Mouse (Mus musculus): ENCODE results near the gene Ror2. TPM values are rescaled to one million over a fixed set of nuclear protein-coding genes. Genes with fewer than 3 reads are reported as not detected.

The Ror2 gene
- polyA plus RNA-seq, 1 experiment from 2014 or later = 18.1 TPM

DNA sequence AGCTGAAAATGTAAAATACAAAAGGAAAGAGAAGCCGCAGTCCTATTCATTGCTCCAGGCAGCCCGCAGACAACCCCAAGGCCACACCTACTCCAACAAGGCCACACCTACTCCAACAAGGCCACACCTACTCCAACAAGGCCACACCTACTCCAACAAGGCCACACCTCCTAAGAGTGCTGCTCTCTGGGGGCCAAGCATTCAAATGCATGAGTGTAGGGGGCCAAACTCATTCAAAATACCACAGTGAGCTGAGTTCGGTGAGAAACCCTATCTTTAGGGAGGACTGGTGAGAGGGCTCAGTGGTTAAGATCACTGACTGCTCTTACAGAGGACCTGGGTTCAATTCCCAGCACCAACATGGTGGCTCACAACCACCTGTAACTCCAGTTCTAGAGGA lies 60.0 kb downstream of the Ror2 start:
- Histone ChIP-seq H3K27me3 (ENCODE audit: poor library complexity, severe bottlenecking) (no peaks in the 10 kb centered on the region), H3K9me3 (peaks cover 32% of the 10 kb centered on the region), H3K36me3 (replicated peaks) (peaks cover 30% of the 10 kb centered on the region), H3K27ac (no peak overlapping the region), H3K4me1 (peaks cover 25% of the 10 kb centered on the region), H3K4me3 (no peak overlapping the region)
- WGBS = 98% methylated on average over 3 of the region's 3 CpGs
- no peak for DNase-seq (ENCODE audit: extremely low spot score, low spot score)

DNA sequence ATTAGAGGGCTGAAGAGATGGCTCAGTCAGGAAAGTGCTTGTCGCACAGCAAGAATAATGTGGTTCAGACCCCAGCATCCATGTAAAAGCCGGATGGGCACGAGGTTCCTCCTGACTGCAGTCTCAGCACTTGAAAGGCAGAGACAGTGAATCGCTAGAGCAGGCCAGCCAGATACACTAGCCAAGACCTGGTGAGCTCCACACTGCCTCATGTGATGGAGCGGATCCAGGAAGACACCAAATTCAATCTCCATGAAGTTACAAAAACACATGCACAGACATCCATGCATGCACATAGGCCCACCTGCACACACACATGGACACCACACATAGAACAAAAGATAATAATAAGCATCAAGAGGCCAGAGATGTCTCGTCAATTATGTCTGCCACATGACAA lies 64.7 kb downstream of the Ror2 start:
- Histone ChIP-seq H3K9me3 (peaks cover 28% of the 10 kb centered on the region), H3K27me3 (ENCODE audit: poor library complexity, severe bottlenecking) (no peaks in the 10 kb centered on the region), H3K4me1 (peaks cover 22% of the 10 kb centered on the region; the same call in 1 of the 2 replicates), H3K36me3 (replicated peaks) (peaks cover 28% of the 10 kb centered on the region), H3K4me3 (no peak overlapping the region), H3K27ac (no peak overlapping the region)
- no peak for DNase-seq (ENCODE audit: extremely low spot score, low spot score)
- WGBS = 93% methylated on average over 6 of the region's 6 CpGs

DNA sequence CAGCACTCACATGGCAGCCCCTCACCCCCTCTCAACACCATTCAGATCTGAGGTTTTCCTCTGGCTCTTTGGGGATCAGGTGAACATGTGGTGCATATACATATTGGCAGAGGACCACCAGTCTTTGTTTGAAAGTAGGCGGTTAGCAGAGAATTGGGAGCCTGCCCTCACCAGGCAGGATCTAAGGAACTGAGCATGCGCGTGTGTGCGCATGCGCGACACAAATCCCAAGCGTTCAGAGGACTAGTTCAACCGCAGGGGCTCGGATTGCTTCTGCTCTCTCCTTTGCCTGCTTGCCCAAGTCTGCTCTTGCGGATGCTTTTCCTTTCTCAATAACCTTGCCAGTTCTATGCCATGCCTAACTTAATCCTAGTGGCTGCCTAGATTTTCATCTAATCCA lies 66.0 kb downstream of the Ror2 start:
- WGBS = 88% methylated on average over 10 of the region's 10 CpGs
- Histone ChIP-seq H3K4me3 (no peak overlapping the region), H3K36me3 (replicated peaks) (peaks cover 17% of the 10 kb centered on the region), H3K27ac (no peak overlapping the region), H3K27me3 (ENCODE audit: poor library complexity, severe bottlenecking) (no peaks in the 10 kb centered on the region), H3K4me1 (peaks cover 33% of the 10 kb centered on the region), H3K9me3 (peaks cover 15% of the 10 kb centered on the region)
- DNase-seq (ENCODE audit: extremely low spot score, low spot score) = no peak

DNA sequence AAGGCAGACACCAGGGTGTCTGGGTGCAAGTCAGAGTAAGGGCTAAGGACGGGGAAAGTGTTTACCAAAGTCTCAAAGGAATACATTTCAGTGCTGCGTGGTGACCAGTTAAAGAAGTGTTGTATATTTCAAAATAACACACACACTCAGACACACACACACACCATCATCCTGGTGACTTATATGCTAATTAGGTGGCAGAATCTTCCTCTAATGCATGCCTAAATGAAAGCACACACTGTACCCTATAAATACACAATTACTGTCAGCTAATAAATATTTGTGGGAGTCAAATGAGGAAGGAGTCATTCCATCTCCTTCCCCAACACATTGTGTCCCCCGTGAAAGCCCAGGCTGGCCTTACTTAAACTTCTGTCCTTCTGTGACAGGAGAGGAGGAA lies 66.5 kb downstream of the Ror2 start:
- peaks cover 38% of the 10 kb centered on the region for H3K4me1 ChIP-seq
- no peak overlapping the region for H3K27ac ChIP-seq
- no peak for DNase-seq (ENCODE audit: extremely low spot score, low spot score)
- no peaks in the 10 kb centered on the region for H3K27me3 ChIP-seq (ENCODE audit: poor library complexity, severe bottlenecking)
- H3K9me3 ChIP-seq = peaks cover 10% of the 10 kb centered on the region
- H3K4me3 ChIP-seq = no peak overlapping the region
- WGBS = 93% methylated on average over 3 of the region's 3 CpGs
- peaks cover 12% of the 10 kb centered on the region for H3K36me3 ChIP-seq (replicated peaks)

DNA sequence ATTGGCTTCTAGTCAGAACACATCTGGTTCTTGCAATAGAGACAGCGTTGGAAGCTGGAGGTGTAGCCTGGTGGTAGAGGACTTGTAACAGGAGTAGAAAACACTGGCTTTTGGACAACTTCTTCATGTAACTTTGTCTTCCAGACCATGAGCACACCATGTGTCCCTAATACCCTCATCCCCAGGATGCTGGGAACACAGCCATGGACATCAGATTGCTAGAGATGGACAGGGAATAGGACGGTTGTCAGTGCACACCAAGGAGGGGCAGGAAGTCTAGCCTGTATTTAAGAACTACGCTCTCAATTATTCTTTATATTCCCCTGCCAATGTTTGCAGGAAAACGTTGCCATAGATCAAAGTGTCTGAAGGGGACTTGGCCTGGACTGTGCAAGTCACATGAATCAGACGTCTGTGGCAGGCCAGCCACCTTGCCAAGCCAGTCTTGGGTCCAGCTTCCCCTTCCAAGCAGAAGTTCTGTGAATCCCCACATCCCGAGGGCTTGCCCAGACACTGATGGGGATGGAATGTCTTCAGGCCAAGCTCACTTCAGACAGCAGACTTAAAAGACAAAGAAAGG lies 68.4 kb downstream of the Ror2 start:
- Histone ChIP-seq H3K4me3 (no peak overlapping the region), H3K9me3 (0 out of 2 replicates have a peak, but pooled peaks cover 4% of the 10 kb centered on the region), H3K4me1 (peaks cover 55% of the 10 kb centered on the region), H3K36me3 (replicated peaks) (peaks cover 7% of the 10 kb centered on the region), H3K27me3 (ENCODE audit: poor library complexity, severe bottlenecking) (no peaks in the 10 kb centered on the region), H3K27ac (no peak overlapping the region)
- WGBS = 86% methylated on average over 6 of the region's 6 CpGs
- no peak for DNase-seq (ENCODE audit: extremely low spot score, low spot score)

- Histone ChIP-seq H3K36me3 (replicated peaks) (no peaks in the 10 kb centered on the region), H3K4me1 (peaks cover 76% of the 10 kb centered on the region), H3K9me3 (no peaks in the 10 kb centered on the region), H3K27me3 (ENCODE audit: poor library complexity, severe bottlenecking) (peaks cover 12% of the 10 kb centered on the region; the same call in 1 of the 2 replicates), H3K27ac (peak overlapping the region; percentile 85), H3K4me3 (peak overlapping the region; percentile 45)
- WGBS = 8% methylated on average over 19 of the region's 19 CpGs
- DNase-seq (ENCODE audit: extremely low spot score, low spot score) = peak; percentile 69
Observed at GRCm38 (mm10) chr13:53211971-53212733, 73.8 kb downstream of the Ror2 start.

- Histone ChIP-seq H3K9me3 (no peaks in the 10 kb centered on the region), H3K27me3 (ENCODE audit: poor library complexity, severe bottlenecking) (peaks cover 12% of the 10 kb centered on the region; the same call in 1 of the 2 replicates), H3K27ac (no peak overlapping the region), H3K4me3 (no peak overlapping the region), H3K36me3 (replicated peaks) (no peaks in the 10 kb centered on the region), H3K4me1 (peaks cover 82% of the 10 kb centered on the region)
- WGBS = 87% methylated on average over 10 of the region's 10 CpGs
- DNase-seq (ENCODE audit: extremely low spot score, low spot score) = no peak
Observed at GRCm38 (mm10) chr13:53208556-53208955, 77.4 kb downstream of the Ror2 start.

- H3K27ac ChIP-seq = peak overlapping the region; percentile 70
- H3K4me1 ChIP-seq = peaks cover 75% of the 10 kb centered on the region
- 58% methylated on average over 17 of the region's 17 CpGs for WGBS
- no peaks in the 10 kb centered on the region for H3K36me3 ChIP-seq (replicated peaks)
- peaks cover 3% of the 10 kb centered on the region; the same call in 1 of the 2 replicates for H3K27me3 ChIP-seq (ENCODE audit: poor library complexity, severe bottlenecking)
- no peak overlapping the region for H3K4me3 ChIP-seq
- no peaks in the 10 kb centered on the region for H3K9me3 ChIP-seq
- DNase-seq (ENCODE audit: extremely low spot score, low spot score) = peak; percentile 36
Observed at GRCm38 (mm10) chr13:53205128-53205911, 80.6 kb downstream of the Ror2 start.

- no peak overlapping the region for H3K4me3 ChIP-seq
- H3K9me3 ChIP-seq = no peaks in the 10 kb centered on the region
- H3K4me1 ChIP-seq = peaks cover 77% of the 10 kb centered on the region
- no peak for DNase-seq (ENCODE audit: extremely low spot score, low spot score)
- no peaks in the 10 kb centered on the region for H3K36me3 ChIP-seq (replicated peaks)
- WGBS = 71% methylated on average over 5 of the region's 5 CpGs
- no peaks in the 10 kb centered on the region for H3K27me3 ChIP-seq (ENCODE audit: poor library complexity, severe bottlenecking)
- H3K27ac ChIP-seq = peak overlapping the region; percentile 81
Observed at GRCm38 (mm10) chr13:53202439-53202830, 83.5 kb downstream of the Ror2 start.

GRCm38 (mm10) chr13:53201628-53202438 lies 84.1 kb downstream of the Ror2 start:
- peak; percentile 48 for DNase-seq (ENCODE audit: extremely low spot score, low spot score)
- 10% methylated on average over 18 of the region's 18 CpGs for WGBS
- no peaks in the 10 kb centered on the region for H3K36me3 ChIP-seq (replicated peaks)
- H3K4me1 ChIP-seq = peaks cover 77% of the 10 kb centered on the region
- H3K27ac ChIP-seq = peak overlapping the region; percentile 81
- H3K9me3 ChIP-seq = no peaks in the 10 kb centered on the region
- H3K4me3 ChIP-seq = peak overlapping the region; percentile 8; the same call in 1 of the 2 replicates
- no peaks in the 10 kb centered on the region for H3K27me3 ChIP-seq (ENCODE audit: poor library complexity, severe bottlenecking)

DNA sequence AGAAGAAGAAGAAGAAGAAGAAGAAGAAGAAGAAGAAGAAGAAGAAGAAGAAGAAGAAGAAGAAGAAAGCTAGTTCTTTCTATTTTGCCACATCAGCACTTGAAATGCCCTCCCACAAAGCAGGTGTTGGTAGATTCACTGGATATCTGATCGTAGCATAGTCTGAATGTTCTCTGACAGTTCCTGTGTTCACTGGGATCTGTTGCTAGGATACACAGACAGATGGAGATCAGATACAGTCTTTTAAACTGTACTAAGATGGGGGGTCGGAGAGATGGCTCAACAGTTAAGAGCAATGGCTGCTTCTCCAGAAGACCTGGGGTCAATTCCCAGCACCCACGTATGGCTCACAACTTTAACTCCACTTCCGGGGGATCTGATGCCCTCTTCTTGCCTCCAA lies 85.8 kb downstream of the Ror2 start:
- peaks cover 77% of the 10 kb centered on the region for H3K4me1 ChIP-seq
- H3K27me3 ChIP-seq (ENCODE audit: poor library complexity, severe bottlenecking) = no peaks in the 10 kb centered on the region
- H3K4me3 ChIP-seq = no peak overlapping the region
- no peak for DNase-seq (ENCODE audit: extremely low spot score, low spot score)
- no peaks in the 10 kb centered on the region for H3K36me3 ChIP-seq (replicated peaks)
- no peaks in the 10 kb centered on the region for H3K9me3 ChIP-seq
- WGBS = 91% methylated on average over 4 of the region's 4 CpGs
- no peak overlapping the region for H3K27ac ChIP-seq

DNA sequence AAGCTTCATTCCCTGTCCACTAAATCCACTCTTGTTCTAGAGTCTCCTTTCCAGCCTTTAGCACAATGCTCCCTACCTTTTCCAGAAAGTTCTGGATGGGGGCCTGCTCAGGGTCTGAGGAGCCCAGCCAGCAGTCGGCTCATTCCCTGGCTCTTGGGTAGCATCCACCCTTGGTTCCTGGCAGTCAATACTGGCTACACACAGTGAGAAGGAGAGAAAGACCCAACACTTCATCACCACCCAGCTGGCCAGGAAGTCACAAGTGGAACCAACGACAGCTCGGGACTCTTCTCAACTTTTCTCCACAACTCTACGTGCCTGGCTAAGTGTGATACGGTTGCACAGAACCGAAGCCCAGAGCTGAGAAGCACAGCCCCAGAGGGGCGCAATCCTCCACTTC lies 86.7 kb downstream of the Ror2 start:
- DNase-seq (ENCODE audit: extremely low spot score, low spot score) = no peak
- Histone ChIP-seq H3K4me3 (no peak overlapping the region), H3K27ac (no peak overlapping the region), H3K4me1 (peaks cover 76% of the 10 kb centered on the region), H3K27me3 (ENCODE audit: poor library complexity, severe bottlenecking) (no peaks in the 10 kb centered on the region), H3K36me3 (replicated peaks) (no peaks in the 10 kb centered on the region), H3K9me3 (no peaks in the 10 kb centered on the region)
- WGBS = 94% methylated on average over 7 of the region's 7 CpGs

Measured in forebrain, embryonic 10.5 days (tissue).